Mouse (Mus musculus): Measurements from ENCODE around the gene Tcp11. TPM values are rescaled to one million over a fixed set of nuclear protein-coding genes. Genes with fewer than 3 reads are reported as not detected.

Gene Tcp11
- total RNA-seq (2021) = 1 to 10 TPM; 1.2 to 1.3 TPM

DNA sequence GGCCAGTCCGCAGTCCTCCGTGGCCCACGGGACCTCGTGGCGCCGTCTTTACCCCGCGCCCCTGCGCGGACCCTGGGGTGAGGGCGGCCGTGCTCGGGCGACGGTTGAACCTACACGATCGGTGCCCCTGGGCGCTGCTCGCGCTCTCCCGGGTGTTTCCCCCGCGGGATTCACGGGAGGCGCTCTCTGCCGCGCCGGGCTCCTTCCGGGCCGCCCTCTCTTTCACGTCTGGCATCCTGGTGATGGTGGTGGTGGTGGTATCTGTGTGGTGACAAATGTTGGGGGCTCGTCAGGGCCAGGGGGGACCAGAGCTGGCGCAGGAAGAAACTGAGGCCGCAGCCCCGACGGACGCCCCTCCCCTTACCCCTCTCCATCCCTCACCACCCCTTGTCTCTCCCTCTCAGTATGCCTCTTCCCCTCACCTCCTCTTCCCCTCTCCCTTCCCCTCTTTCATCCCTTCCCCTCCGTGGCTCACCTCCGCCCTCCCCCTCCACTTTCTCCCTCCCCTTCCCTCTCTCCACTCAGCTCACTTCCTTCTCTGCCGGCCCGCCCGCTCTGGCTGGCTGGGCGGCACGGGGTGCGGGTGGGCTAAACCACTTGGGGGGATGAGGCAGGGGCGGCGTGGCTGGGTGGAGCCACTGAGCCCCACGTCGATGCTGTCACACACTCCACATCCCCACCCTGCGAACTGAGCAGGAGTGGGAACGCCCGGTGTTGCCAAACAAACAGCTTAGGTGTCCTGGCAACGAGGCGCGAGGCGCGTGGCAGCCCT, at the start of gene Tcp11:
Gene Tcp11, minus strand, starts transcription at position 595 of the 772 bp plus-strand sequence.
- DNase-seq (ENCODE audit: extremely low spot score in 1 of 2, low spot score in 1 of 2) = no peak

- no peak for DNase-seq (ENCODE audit: extremely low spot score in 1 of 2, low spot score in 1 of 2)
These were observed 49.4 kb upstream of the Tcp11 start for GRCm38 (mm10) chr17:28129796-28130195.

DNA sequence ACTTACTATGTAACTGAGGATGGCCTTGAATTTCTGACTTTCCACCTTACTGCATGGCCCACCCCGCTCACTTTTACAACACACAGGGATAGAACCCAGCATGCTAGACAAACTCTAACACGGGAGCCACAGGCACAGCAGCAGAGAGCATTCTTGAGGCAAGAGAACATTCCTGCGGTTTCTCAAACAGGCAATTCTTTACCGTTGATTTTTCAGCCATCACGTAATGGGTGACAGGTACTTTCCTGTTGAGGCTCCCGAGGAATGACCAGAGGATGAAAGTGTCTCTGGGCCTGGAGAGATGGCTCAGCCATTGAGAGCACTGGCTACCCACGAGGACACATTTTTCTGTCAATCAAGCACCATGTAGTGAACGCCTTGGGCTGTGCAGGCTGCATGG, 43.9 kb upstream of the Tcp11 start:
- DNase-seq (ENCODE audit: extremely low spot score in 1 of 2, low spot score in 1 of 2) = no peak

- no peak for DNase-seq (ENCODE audit: extremely low spot score in 1 of 2, low spot score in 1 of 2)
These were observed 43.2 kb upstream of the Tcp11 start for GRCm38 (mm10) chr17:28123627-28124026.

DNA sequence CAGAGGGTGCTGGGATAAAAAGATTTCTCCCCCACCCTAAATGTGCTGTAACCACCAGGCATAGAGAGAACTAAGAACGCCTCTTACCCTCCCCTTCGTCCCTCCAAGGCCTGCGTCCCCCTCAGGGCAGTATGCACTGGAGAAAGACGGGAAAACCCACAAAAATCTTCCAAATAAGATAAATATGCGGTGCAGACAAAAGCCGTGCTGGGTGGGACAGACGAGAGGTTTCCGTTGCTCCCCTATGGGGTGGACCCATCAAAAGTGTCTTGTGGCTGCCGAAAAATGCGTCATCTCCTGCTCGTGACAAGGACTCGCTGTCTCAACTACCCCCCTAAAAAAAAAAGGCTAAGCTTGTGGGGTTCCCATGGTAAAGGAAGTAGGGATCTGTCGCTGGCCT, 42.5 kb upstream of the Tcp11 start:
- no peak for DNase-seq (ENCODE audit: extremely low spot score in 1 of 2, low spot score in 1 of 2)

DNA sequence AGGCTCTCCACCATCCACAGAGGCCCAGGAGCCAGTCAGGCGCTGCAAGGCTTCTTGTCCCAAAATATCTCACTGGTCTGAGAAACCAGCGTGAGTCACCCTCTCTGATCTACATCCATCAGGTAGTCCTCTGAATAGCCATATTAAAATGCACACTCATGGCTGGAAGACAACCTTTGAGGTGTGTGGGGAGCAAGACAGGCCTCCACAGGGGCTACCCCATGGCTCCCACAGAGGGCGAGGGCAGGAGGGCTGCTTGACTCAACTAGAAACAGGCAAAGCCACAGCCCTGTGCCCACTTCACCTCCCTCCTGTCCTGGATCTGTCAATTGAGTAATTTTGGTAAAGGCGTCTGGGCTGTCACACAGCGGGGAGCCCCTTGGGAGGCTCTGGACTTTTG, 40.0 kb upstream of the Tcp11 start:
- DNase-seq (ENCODE audit: extremely low spot score in 1 of 2, low spot score in 1 of 2) = no peak

DNA sequence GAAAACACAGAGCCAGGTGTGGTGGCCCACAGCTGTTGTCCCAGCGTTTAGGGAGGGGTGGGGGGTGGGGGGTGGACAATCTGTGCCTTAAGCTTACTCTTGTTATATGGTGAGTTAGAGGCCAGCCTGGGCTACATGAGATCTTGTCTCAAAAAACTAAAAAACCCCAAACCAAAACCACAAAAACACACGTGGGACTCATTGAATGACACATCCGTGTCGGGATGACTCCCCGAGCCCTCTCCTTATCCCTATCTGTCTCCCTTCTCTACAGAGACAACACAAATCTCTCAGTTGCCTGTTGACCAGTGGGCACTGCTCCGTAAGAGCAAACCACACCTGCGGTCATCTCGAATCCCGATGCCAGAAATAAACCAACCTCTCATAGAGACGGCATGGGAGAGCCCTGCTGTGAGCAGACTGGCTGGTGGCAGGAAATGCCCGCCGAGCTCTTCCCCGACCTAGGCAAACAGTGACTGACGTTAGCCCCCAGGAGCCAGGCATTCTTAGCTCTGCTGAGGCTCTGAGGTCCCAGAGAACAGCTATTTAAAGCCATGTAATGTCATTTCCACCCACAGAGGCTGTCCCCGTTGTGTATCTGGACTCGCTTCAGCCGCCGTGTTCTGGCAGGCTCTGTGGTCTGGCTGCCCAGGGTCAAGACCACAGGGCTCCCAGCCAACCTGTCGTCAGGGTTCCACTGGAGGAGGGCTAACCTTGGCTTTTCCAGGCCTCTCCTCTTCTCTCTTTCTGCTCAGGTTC, 37.2 kb upstream of the Tcp11 start:
- DNase-seq (ENCODE audit: extremely low spot score in 1 of 2, low spot score in 1 of 2) = no peak

DNA sequence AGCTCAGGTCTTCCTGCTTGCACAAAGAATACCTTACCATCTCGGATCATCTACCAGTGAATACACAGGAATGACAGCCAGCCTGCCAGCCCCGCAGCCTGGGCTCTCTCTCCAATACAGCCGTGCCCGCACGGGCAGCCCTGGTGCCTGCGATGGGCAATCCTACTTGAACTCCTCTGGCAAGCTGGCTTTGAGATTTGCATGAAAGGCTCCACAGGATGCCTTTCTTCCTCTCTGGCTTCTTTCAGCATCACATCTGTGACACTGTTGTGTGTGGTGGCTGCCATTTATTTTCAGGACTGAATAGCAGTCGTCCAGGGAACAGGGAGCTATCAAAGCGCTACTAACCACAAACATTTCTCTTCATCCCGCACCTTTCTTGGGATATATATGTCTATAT, 35.9 kb upstream of the Tcp11 start:
- no peak for DNase-seq (ENCODE audit: extremely low spot score in 1 of 2, low spot score in 1 of 2)

GRCm38 (mm10) chr17:28112266-28112665, 31.8 kb upstream of the Tcp11 start:
- no peak for DNase-seq (ENCODE audit: extremely low spot score in 1 of 2, low spot score in 1 of 2)

DNA sequence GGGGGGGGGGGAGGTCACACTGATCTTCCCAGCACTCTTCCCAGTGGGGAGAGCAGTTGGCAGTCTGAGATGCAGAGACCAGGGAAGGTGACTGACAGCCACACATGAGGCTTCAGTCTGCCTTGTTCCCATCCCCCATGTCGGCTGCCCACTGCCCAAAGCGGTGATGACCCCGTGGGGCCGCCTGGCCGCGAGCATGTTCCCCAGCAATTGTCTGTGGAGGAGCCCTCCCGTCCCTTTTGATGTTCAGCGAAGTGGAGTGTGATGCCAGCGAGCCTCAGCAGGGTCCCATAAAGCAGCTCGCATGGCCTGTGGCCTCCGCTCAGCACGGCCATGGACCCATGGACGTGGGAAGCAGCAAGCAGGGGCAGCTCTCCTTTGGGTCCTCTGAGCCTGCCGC, 26.8 kb upstream of the Tcp11 start:
- DNase-seq (ENCODE audit: extremely low spot score in 1 of 2, low spot score in 1 of 2) = no peak

- no peak for DNase-seq (ENCODE audit: extremely low spot score in 1 of 2, low spot score in 1 of 2)
These were observed 25.9 kb upstream of the Tcp11 start for GRCm38 (mm10) chr17:28106352-28106751.

DNA sequence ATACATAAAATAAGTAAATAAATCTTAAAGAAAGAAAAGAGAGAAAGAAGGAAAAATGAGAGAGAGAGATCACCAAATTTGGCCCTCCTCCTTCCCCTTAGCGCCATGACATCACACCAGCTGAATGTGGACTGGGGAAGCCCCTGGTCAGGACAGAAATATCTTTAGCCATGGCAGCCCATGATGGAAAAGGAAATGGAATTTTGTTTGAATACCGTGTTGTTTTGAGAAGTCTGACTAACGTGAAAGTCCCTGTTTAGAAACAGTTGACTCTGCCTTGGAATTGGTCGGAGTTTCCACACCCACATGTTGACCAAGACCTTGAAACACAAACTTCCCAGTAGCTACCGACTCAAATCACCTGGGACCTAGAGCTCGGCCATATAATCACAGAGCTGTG, 24.0 kb upstream of the Tcp11 start:
- DNase-seq (ENCODE audit: extremely low spot score in 1 of 2, low spot score in 1 of 2) = no peak

- DNase-seq (ENCODE audit: extremely low spot score in 1 of 2, low spot score in 1 of 2) = no peak
These were observed 21.5 kb upstream of the Tcp11 start for GRCm38 (mm10) chr17:28101902-28102319.

DNA sequence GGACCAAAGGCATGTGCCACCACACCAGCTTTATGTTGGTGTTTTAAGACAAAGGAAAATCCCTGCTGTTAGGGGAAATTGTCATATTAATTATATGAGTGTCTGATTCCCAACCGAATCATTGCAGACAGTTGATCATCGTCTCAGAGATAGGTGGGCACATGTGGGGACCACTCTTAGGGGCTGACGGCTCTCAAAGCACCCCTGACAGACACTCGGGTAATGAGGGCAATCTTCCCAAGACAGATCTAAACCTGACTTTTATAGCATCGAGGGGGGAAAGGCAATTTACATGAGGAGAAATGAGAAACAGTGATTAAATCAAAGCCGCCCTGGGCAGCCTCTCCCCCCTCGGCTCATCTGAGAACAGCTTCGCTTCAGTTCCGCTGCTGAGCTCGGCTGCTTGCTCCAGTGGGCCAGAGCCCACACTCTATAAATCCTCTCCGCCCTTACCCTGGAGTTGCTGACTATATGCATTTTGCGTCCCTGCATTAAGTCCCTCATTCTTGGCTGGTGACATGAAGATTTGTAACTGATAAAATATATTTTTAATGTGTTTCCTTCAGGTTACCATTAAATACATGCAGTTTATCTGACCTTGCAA, 20.9 kb upstream of the Tcp11 start:
- no peak for DNase-seq (ENCODE audit: extremely low spot score in 1 of 2, low spot score in 1 of 2)

GRCm38 (mm10) chr17:28100669-28101068, 20.2 kb upstream of the Tcp11 start:
- no peak for DNase-seq (ENCODE audit: extremely low spot score in 1 of 2, low spot score in 1 of 2)

GRCm38 (mm10) chr17:28099086-28099485, 18.6 kb upstream of the Tcp11 start:
- no peak for DNase-seq (ENCODE audit: extremely low spot score in 1 of 2, low spot score in 1 of 2)

DNA sequence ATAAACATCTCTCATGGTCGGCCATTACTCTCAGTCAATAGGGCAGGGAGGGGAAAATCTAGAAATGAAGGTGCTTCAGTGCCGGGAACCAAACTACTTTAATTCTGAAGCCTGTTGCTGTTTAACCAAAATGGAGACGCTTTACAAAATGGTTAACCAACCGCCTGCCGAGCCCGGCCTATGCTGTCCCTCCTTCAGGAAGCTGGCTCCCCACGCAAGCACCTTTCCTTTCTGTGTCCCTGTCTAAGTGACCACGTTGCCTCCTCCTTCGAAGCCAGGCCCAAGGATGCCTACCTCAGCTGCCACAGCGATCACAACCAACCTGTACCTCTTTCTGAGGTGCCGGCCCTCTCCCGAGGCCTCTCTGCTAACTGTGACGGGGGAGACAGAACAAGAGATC, 16.9 kb upstream of the Tcp11 start:
- DNase-seq (ENCODE audit: extremely low spot score in 1 of 2, low spot score in 1 of 2) = no peak

DNA sequence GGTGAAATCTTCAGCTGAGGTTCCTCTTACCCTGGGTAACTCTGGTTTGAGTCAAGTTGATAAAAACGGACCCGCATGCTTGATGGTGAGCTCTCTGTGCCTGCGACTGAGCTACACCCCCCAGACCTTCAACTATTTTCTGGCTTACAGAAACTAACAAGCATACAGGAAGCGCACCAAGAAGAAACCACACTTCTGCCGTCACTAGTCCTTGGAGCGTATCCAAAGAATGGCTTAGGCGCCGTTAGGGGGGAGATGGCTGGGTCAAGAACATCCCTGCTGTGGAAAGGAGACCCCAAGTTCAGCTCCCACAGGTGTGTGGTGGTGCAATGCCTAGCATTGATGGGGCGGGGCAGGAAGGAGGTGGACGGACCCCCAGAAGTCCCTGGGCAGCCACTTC, 16.0 kb upstream of the Tcp11 start:
- no peak for DNase-seq (ENCODE audit: extremely low spot score in 1 of 2, low spot score in 1 of 2)

- no peak for DNase-seq (ENCODE audit: extremely low spot score in 1 of 2, low spot score in 1 of 2)
These were observed 13.4 kb upstream of the Tcp11 start for GRCm38 (mm10) chr17:28093837-28094236.

- no peak for DNase-seq (ENCODE audit: extremely low spot score in 1 of 2, low spot score in 1 of 2)
These were observed 11.9 kb upstream of the Tcp11 start for GRCm38 (mm10) chr17:28092297-28092696.

GRCm38 (mm10) chr17:28088718-28089117, 8.3 kb upstream of the Tcp11 start:
- DNase-seq (ENCODE audit: extremely low spot score in 1 of 2, low spot score in 1 of 2) = no peak

GRCm38 (mm10) chr17:28087430-28087829, 7.0 kb upstream of the Tcp11 start:
- DNase-seq (ENCODE audit: extremely low spot score in 1 of 2, low spot score in 1 of 2) = no peak
